Mouse (Mus musculus): ENCODE data around the gene Tenm3. TPM values are rescaled to one million over a fixed set of nuclear protein-coding genes. Genes with fewer than 3 reads are reported as not detected.

The Tenm3 gene
- polyA plus RNA-seq, 1 experiment from 2014 or later: 36.1 TPM

DNA sequence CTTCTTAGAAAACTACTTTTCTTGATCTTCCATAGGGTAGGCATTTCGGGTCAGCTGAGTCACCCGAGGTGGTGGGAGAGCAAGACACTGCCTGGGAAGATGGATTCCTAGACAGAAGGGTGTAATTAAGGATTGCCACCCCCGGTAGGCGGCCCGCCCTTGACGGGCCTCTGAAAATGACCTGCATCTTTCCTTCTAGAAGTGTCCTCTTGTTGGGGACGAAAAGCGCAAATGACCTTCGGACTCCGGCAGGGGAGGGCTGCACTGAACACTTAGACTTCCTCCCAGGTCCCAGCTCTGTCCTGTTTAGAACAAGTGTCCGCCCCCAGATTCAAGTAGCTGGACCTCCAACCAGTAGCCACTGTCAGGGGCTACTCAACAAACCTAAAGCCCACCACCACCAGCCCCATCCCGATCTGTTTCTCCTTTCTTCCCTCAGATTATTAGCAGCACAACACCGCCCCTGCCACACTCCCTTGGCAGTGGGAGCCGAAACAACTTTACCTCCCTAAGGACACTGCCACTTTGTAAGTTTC, 687 bp upstream of the Tenm3 start:
- DNase-seq (ENCODE audit: low spot score) (no peak), ATAC-seq (ENCODE audit: insufficient read depth, low FRiP score, low TSS enrichment) (no peak)
- Histone ChIP-seq H3K4me1 (ENCODE audit: control insufficient read depth, insufficient read depth, low read length) (peaks cover 10% of the 10 kb centered on the region), H3K27ac (ENCODE audit: low read depth, low read length) (no peak overlapping the region), H3K27me3 (ENCODE audit: control insufficient read depth, insufficient read depth, low read length) (0 out of 2 replicates have a peak, but pooled peaks cover 2% of the 10 kb centered on the region), H3K4me2 (ENCODE audit: low read depth) (peak overlapping the region; percentile 90), H3K4me3 (ENCODE audit: low read depth, low read length) (peak overlapping the region; percentile 67), H3K36me3 (ENCODE audit: control insufficient read depth, insufficient read depth, low read length) (no peaks in the 10 kb centered on the region), H3K9me3 (ENCODE audit: control insufficient read depth, low read length) (no peaks in the 10 kb centered on the region), H3K9ac (ENCODE audit: low read length) (no peak overlapping the region)
- under 1% methylated on average over 14 of the region's 14 CpGs for WGBS

DNA sequence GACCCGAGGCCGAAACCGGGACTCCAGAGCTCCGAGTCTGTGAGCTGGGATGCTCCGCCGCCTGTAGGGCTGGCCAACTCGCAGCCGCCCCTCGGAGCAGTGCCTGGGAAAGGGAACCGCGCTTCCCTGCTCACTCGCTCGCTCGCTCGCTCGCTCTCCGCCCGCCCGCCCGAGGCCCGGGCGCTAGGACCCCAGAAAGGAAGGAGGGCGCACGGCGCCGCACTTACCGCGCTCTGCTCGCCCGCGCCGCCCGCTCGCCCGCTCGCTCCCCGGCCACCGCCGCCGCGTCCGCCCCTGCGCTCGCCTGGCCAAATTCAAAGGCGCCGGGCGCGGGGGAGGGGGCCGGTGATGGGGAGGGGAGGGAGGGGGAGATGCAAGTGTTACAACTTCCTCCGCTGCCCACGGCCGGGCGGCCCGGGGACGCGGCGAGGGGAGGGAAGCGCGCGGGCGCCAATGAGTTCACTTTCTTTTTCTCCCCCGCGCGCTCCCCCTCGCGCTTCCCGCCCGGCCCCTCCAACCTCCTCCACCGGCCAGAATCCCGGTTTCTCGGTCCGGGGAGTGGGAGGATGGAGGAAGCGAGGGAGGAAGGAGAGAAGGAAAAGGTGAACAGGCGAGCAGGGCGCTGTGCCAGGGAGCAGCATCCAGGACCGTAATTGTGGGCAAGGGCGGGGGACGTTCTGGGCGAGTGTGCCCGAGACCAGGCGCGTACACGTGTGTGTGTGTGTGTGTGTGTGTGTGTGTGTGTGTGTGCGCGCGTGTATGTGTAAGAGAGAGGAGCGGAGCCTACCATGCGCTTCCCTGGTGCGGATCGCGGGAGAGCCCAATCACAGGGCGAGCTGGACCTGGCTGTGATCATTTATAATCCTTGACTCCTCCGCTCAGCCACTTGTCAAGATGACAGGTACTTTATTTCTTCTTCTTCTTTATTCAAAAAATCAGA, 490 bp downstream of the Tenm3 start:
- H3K36me3 ChIP-seq (ENCODE audit: control insufficient read depth, insufficient read depth, low read length): no peaks in the 10 kb centered on the region
- H3K4me1 ChIP-seq (ENCODE audit: control insufficient read depth, insufficient read depth, low read length): peaks cover 10% of the 10 kb centered on the region
- peak overlapping the region; percentile 74 for H3K9ac ChIP-seq (ENCODE audit: low read length)
- H3K27ac ChIP-seq (ENCODE audit: low read depth, low read length): peak overlapping the region; percentile 65
- ATAC-seq (ENCODE audit: insufficient read depth, low FRiP score, low TSS enrichment) (peak; percentile 75), DNase-seq (ENCODE audit: low spot score) (peak; percentile 82)
- 0 out of 2 replicates have a peak, but pooled peaks cover 2% of the 10 kb centered on the region for H3K27me3 ChIP-seq (ENCODE audit: control insufficient read depth, insufficient read depth, low read length)
- WGBS: under 1% methylated on average over 47 of the region's 93 CpGs
- H3K9me3 ChIP-seq (ENCODE audit: control insufficient read depth, low read length): no peaks in the 10 kb centered on the region
- H3K4me3 ChIP-seq (ENCODE audit: low read depth, low read length): peak overlapping the region; percentile 67
- H3K4me2 ChIP-seq (ENCODE audit: low read depth): peak overlapping the region; percentile 90

DNA sequence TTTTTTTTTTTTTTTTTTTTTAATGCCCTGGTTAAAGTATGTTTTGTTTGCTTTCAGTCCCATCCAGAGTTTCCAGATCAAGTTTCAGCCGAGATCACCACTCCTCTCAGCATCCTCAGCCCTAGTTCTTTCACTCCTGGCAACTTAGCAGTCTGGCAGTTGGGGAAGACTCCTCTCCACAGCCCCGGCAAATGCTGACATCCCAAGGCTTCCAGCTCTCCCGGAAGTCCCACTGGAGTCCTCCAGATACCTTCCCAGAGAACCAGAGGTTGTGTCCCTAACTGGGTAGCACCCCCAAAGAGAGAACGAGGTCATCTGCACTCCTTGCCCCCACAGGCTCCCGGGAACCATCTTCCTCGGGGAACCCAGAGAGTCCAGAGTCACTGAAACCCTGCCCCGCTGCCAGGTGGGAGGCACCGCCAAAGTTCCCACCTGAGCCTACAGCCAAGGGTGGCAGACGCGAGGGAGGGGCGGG, 1.2 kb downstream of the Tenm3 start:
- H3K27me3 ChIP-seq (ENCODE audit: control insufficient read depth, insufficient read depth, low read length): 0 out of 2 replicates have a peak, but pooled peaks cover 2% of the 10 kb centered on the region
- H3K4me3 ChIP-seq (ENCODE audit: low read depth, low read length): peak overlapping the region; percentile 67
- H3K27ac ChIP-seq (ENCODE audit: low read depth, low read length): peak overlapping the region; percentile 65
- DNase-seq (ENCODE audit: low spot score) (no peak), ATAC-seq (ENCODE audit: insufficient read depth, low FRiP score, low TSS enrichment) (peak; percentile 2; the same call in 1 of the 2 replicates)
- no peaks in the 10 kb centered on the region for H3K9me3 ChIP-seq (ENCODE audit: control insufficient read depth, low read length)
- no peaks in the 10 kb centered on the region for H3K36me3 ChIP-seq (ENCODE audit: control insufficient read depth, insufficient read depth, low read length)
- 0% methylated on average over 11 of the region's 11 CpGs for WGBS
- peak overlapping the region; percentile 90 for H3K4me2 ChIP-seq (ENCODE audit: low read depth)
- peaks cover 10% of the 10 kb centered on the region for H3K4me1 ChIP-seq (ENCODE audit: control insufficient read depth, insufficient read depth, low read length)
- H3K9ac ChIP-seq (ENCODE audit: low read length): peak overlapping the region; percentile 74

DNA sequence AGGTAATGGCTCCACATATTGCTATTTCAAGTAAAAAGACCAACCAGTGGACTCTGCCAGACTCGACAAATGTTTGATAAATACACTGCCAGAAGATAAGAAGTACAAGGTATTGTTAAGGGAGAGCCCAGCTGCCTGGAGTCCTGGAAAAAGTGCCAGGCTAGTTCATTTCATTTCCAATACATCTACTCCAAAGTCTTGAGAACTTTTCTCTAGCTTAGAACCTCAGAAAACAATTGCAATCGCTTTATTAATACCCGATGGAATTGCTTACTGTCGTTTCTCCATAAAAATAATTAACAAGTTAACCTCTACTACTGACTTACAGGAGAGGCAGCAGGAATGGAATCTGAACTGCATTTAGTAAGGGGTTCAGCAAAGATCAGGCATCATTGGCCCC, 1.7 kb downstream of the Tenm3 start:
- H3K4me2 ChIP-seq (ENCODE audit: low read depth): peak overlapping the region; percentile 90
- H3K4me3 ChIP-seq (ENCODE audit: low read depth, low read length): peak overlapping the region; percentile 67
- H3K27me3 ChIP-seq (ENCODE audit: control insufficient read depth, insufficient read depth, low read length): 0 out of 2 replicates have a peak, but pooled peaks cover 2% of the 10 kb centered on the region
- 8% methylated on average over 4 of the region's 4 CpGs for WGBS
- H3K9ac ChIP-seq (ENCODE audit: low read length): no peak overlapping the region
- no peak for ATAC-seq (ENCODE audit: insufficient read depth, low FRiP score, low TSS enrichment)
- DNase-seq (ENCODE audit: low spot score): no peak
- H3K27ac ChIP-seq (ENCODE audit: low read depth, low read length): no peak overlapping the region
- H3K4me1 ChIP-seq (ENCODE audit: control insufficient read depth, insufficient read depth, low read length): peaks cover 10% of the 10 kb centered on the region
- H3K36me3 ChIP-seq (ENCODE audit: control insufficient read depth, insufficient read depth, low read length): no peaks in the 10 kb centered on the region
- H3K9me3 ChIP-seq (ENCODE audit: control insufficient read depth, low read length): no peaks in the 10 kb centered on the region

DNA sequence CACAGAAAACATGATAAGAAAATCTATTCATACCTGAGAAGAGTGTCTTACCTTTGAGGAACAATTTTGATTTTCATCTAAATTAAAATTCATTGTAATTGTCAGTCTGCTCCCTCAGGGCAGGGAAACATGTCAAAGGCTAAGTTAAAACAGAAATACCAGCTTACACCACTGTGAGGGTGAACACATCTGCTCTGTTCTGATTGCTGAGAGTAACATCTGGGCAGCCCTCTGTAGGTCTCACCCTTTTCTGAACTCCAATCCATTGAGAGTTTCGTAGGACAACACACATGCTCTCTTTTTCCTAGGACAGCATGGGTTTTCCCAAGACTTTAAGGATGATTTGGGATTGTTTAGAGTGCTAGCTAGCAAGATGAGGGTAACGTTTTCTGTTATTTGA, 8.0 kb downstream of the Tenm3 start:
- H3K4me1 ChIP-seq (ENCODE audit: control insufficient read depth, insufficient read depth, low read length): no peaks in the 10 kb centered on the region
- DNase-seq (ENCODE audit: low spot score) (no peak), ATAC-seq (ENCODE audit: insufficient read depth, low FRiP score, low TSS enrichment) (no peak)
- no peaks in the 10 kb centered on the region for H3K9me3 ChIP-seq (ENCODE audit: control insufficient read depth, low read length)
- H3K4me3 ChIP-seq (ENCODE audit: low read depth, low read length): no peak overlapping the region
- H3K27me3 ChIP-seq (ENCODE audit: control insufficient read depth, insufficient read depth, low read length): no peaks in the 10 kb centered on the region
- 60% methylated on average over 2 of the region's 2 CpGs for WGBS
- no peak overlapping the region for H3K27ac ChIP-seq (ENCODE audit: low read depth, low read length)
- no peaks in the 10 kb centered on the region for H3K36me3 ChIP-seq (ENCODE audit: control insufficient read depth, insufficient read depth, low read length)
- no peak overlapping the region for H3K9ac ChIP-seq (ENCODE audit: low read length)
- H3K4me2 ChIP-seq (ENCODE audit: low read depth): no peak overlapping the region

DNA sequence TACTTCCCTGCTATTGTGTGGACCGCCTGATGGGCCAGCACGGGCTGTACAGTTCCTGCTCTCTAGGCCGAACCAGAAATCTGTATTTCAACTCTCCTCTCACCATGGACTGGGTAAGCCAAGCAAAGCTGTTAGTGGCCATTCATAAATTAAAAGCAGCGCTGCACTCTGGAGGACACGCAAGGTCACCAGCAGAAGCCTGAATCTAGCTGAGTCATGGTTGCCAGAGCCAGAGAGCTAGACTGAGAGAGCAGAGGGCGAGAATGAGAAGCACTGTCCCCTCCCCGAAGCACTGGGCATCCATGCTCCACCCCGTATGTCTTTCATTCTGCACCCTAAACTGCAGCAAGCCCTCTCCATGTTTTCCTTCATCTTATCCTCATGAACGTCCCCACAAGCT, 16.3 kb downstream of the Tenm3 start:
- H3K4me2 ChIP-seq (ENCODE audit: low read depth): no peak overlapping the region
- H3K27me3 ChIP-seq (ENCODE audit: control insufficient read depth, insufficient read depth, low read length): no peaks in the 10 kb centered on the region
- no peaks in the 10 kb centered on the region for H3K4me1 ChIP-seq (ENCODE audit: control insufficient read depth, insufficient read depth, low read length)
- DNase-seq (ENCODE audit: low spot score) (no peak), ATAC-seq (ENCODE audit: insufficient read depth, low FRiP score, low TSS enrichment) (no peak)
- no peak overlapping the region for H3K9ac ChIP-seq (ENCODE audit: low read length)
- H3K27ac ChIP-seq (ENCODE audit: low read depth, low read length): no peak overlapping the region
- H3K9me3 ChIP-seq (ENCODE audit: control insufficient read depth, low read length): no peaks in the 10 kb centered on the region
- no peak overlapping the region for H3K4me3 ChIP-seq (ENCODE audit: low read depth, low read length)
- 66% methylated on average over 9 of the region's 9 CpGs for WGBS
- H3K36me3 ChIP-seq (ENCODE audit: control insufficient read depth, insufficient read depth, low read length): no peaks in the 10 kb centered on the region

DNA sequence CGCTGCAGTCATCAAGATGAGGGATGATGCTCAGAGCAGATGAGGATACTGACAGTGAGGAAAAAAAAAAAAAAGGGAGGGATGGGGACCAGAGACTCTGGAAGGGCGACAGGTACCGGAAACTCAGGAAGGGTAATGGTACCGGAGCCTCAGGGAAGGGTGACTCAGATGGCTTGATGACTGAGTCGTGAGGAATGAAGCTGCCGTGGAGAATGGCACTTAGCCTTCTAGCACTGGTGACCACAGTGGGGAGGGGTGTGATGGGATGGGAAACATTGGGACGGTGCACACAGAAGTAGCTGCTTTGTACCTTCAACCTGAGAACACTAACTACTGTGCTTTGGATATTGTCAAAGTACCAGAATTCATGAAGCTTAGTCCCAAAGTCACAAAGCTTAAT, 18.1 kb downstream of the Tenm3 start:
- Histone ChIP-seq H3K9me3 (ENCODE audit: control insufficient read depth, low read length) (no peaks in the 10 kb centered on the region), H3K27me3 (ENCODE audit: control insufficient read depth, insufficient read depth, low read length) (no peaks in the 10 kb centered on the region), H3K36me3 (ENCODE audit: control insufficient read depth, insufficient read depth, low read length) (no peaks in the 10 kb centered on the region), H3K4me3 (ENCODE audit: low read depth, low read length) (no peak overlapping the region), H3K9ac (ENCODE audit: low read length) (no peak overlapping the region), H3K4me2 (ENCODE audit: low read depth) (no peak overlapping the region), H3K27ac (ENCODE audit: low read depth, low read length) (no peak overlapping the region), H3K4me1 (ENCODE audit: control insufficient read depth, insufficient read depth, low read length) (no peaks in the 10 kb centered on the region)
- 93% methylated on average over 7 of the region's 7 CpGs for WGBS
- DNase-seq (ENCODE audit: low spot score) (no peak), ATAC-seq (ENCODE audit: insufficient read depth, low FRiP score, low TSS enrichment) (no peak)

DNA sequence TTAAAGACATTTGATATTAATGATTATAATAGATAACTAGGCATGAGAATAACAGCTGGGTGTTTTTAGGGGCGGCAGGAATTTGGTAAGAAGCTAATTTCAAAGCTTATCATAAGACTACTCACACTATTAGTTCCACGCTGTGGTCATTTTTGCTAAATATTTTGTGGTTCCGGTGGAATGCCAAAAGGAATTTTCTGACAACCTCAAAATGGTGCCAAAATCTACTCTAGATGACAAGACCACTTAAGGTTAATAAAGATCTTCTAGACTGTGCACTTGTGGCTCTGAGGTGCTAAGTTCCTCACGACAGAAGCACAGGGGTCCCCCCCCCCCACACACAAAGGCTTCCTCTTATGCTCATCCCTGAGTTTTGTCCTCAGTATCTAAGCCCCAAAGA, 21.5 kb downstream of the Tenm3 start:
- ATAC-seq (ENCODE audit: insufficient read depth, low FRiP score, low TSS enrichment) (no peak), DNase-seq (ENCODE audit: low spot score) (no peak)
- Histone ChIP-seq H3K36me3 (ENCODE audit: control insufficient read depth, insufficient read depth, low read length) (no peaks in the 10 kb centered on the region), H3K9ac (ENCODE audit: low read length) (no peak overlapping the region), H3K4me3 (ENCODE audit: low read depth, low read length) (no peak overlapping the region), H3K27ac (ENCODE audit: low read depth, low read length) (no peak overlapping the region), H3K9me3 (ENCODE audit: control insufficient read depth, low read length) (no peaks in the 10 kb centered on the region), H3K27me3 (ENCODE audit: control insufficient read depth, insufficient read depth, low read length) (no peaks in the 10 kb centered on the region), H3K4me1 (ENCODE audit: control insufficient read depth, insufficient read depth, low read length) (no peaks in the 10 kb centered on the region), H3K4me2 (ENCODE audit: low read depth) (no peak overlapping the region)
- 86% methylated on average over 4 of the region's 4 CpGs for WGBS
